Mouse (Mus musculus): Measurements from ENCODE around the gene Scn3a. TPM values are rescaled to one million over a fixed set of nuclear protein-coding genes. Genes with fewer than 3 reads are reported as not detected.
A peak's percentile ranks its signal among the peaks of the same experiment; 100 is the strongest.
"Not testable (repeated sequence)": the region's sequence is repeated elsewhere in the genome, so short reads cannot be mapped to it uniquely, and the experiment has no call there.

The Scn3a gene
- polyA plus RNA-seq, 1 experiment, result not detected

GRCm38 (mm10) chr2:65516703-65517102, 50.7 kb downstream of the Scn3a start:
- TF ChIP-seq FLI1 (IDR thresholded peaks at IDR 0.05; ENCODE audit: low read length), result no peak
- Histone ChIP-seq H3K27me3 (replicated peaks) (no peaks in the 10 kb centered on the region), H3K4me1 (no peaks in the 10 kb centered on the region), H3K4me3 (replicated peaks) (no peak overlapping the region), H3K36me3 (replicated peaks; ENCODE audit: low read length) (no peaks in the 10 kb centered on the region), H3K9me3 (peaks cover 7% of the 10 kb centered on the region)

GRCm38 (mm10) chr2:65508217-65508616, 59.2 kb downstream of the Scn3a start:
- Histone ChIP-seq H3K36me3 (replicated peaks; ENCODE audit: low read length) (no peaks in the 10 kb centered on the region), H3K4me3 (replicated peaks) (no peak overlapping the region), H3K4me1 (no peaks in the 10 kb centered on the region), H3K9me3 (no peaks in the 10 kb centered on the region), H3K27me3 (replicated peaks) (no peaks in the 10 kb centered on the region)
- TF ChIP-seq GATA1 (IDR thresholded peaks at IDR 0.05; ENCODE audit: borderline replicate concordance, low read length) (no peak), FLI1 (IDR thresholded peaks at IDR 0.05; ENCODE audit: low read length) (no peak)

- no peaks in the 10 kb centered on the region for H3K27me3 ChIP-seq (replicated peaks)
- TF ChIP-seq GATA1 (IDR thresholded peaks at IDR 0.05; ENCODE audit: borderline replicate concordance, low read length) (no peak), FLI1 (IDR thresholded peaks at IDR 0.05; ENCODE audit: low read length) (no peak)
- H3K9me3 ChIP-seq, result no peaks in the 10 kb centered on the region
- H3K4me3 ChIP-seq (replicated peaks), result peak overlapping the region; percentile 28
- no peaks in the 10 kb centered on the region for H3K4me1 ChIP-seq
- H3K36me3 ChIP-seq (replicated peaks; ENCODE audit: low read length), result no peaks in the 10 kb centered on the region
Observed at GRCm38 (mm10) chr2:65490450-65490849, 77.0 kb downstream of the Scn3a start.

GRCm38 (mm10) chr2:65483434-65483833, 84.0 kb downstream of the Scn3a start:
- TF ChIP-seq GATA1 (IDR thresholded peaks at IDR 0.05; ENCODE audit: borderline replicate concordance, low read length), result no peak
- no peaks in the 10 kb centered on the region for H3K4me1 ChIP-seq
- no peak overlapping the region for H3K4me3 ChIP-seq (replicated peaks)
- H3K27me3 ChIP-seq (replicated peaks), result no peaks in the 10 kb centered on the region
- H3K9me3 ChIP-seq, result no peaks in the 10 kb centered on the region
- no peaks in the 10 kb centered on the region for H3K36me3 ChIP-seq (replicated peaks; ENCODE audit: low read length)

GRCm38 (mm10) chr2:65481007-65481672, 86.3 kb downstream of the Scn3a start:
- H3K36me3 ChIP-seq (replicated peaks; ENCODE audit: low read length), result no peaks in the 10 kb centered on the region
- no peaks in the 10 kb centered on the region for H3K9me3 ChIP-seq
- no peaks in the 10 kb centered on the region for H3K27me3 ChIP-seq (replicated peaks)
- TF ChIP-seq GATA1 (IDR thresholded peaks at IDR 0.05; ENCODE audit: borderline replicate concordance, low read length), result no peak
- TF ChIP-seq FLI1 (IDR thresholded peaks at IDR 0.05; ENCODE audit: low read length), result no peak
- H3K4me1 ChIP-seq, result no peaks in the 10 kb centered on the region
- no peak overlapping the region for H3K4me3 ChIP-seq (replicated peaks)

- Histone ChIP-seq H3K9me3 (no peaks in the 10 kb centered on the region), H3K36me3 (replicated peaks; ENCODE audit: low read length) (no peaks in the 10 kb centered on the region), H3K4me3 (replicated peaks) (no peak overlapping the region), H3K4me1 (no peaks in the 10 kb centered on the region), H3K27me3 (replicated peaks) (no peaks in the 10 kb centered on the region)
- no peak for TF ChIP-seq GATA1 (IDR thresholded peaks at IDR 0.05; ENCODE audit: borderline replicate concordance, low read length)
- TF ChIP-seq FLI1 (IDR thresholded peaks at IDR 0.05; ENCODE audit: low read length), result no peak
Observed at GRCm38 (mm10) chr2:65471311-65471882, 96.0 kb downstream of the Scn3a start.

- TF ChIP-seq FLI1 (IDR thresholded peaks at IDR 0.05; ENCODE audit: low read length) (no peak), GATA1 (IDR thresholded peaks at IDR 0.05; ENCODE audit: borderline replicate concordance, low read length) (no peak)
- Histone ChIP-seq H3K27me3 (replicated peaks) (no peaks in the 10 kb centered on the region), H3K36me3 (replicated peaks; ENCODE audit: low read length) (no peaks in the 10 kb centered on the region), H3K4me3 (replicated peaks) (no peak overlapping the region), H3K4me1 (no peaks in the 10 kb centered on the region), H3K9me3 (no peaks in the 10 kb centered on the region)
Observed at GRCm38 (mm10) chr2:65465694-65466093, 101.7 kb downstream of the Scn3a start.

GRCm38 (mm10) chr2:65453763-65454162, 113.7 kb downstream of the Scn3a start:
- Histone ChIP-seq H3K27me3 (replicated peaks) (no peaks in the 10 kb centered on the region), H3K9me3 (no peaks in the 10 kb centered on the region), H3K36me3 (replicated peaks; ENCODE audit: low read length) (no peaks in the 10 kb centered on the region), H3K4me3 (replicated peaks) (no peak overlapping the region), H3K4me1 (no peaks in the 10 kb centered on the region)
- no peak for TF ChIP-seq FLI1 (IDR thresholded peaks at IDR 0.05; ENCODE audit: low read length)
- no peak for TF ChIP-seq GATA1 (IDR thresholded peaks at IDR 0.05; ENCODE audit: borderline replicate concordance, low read length)

GRCm38 (mm10) chr2:65451401-65452078, 115.9 kb downstream of the Scn3a start:
- H3K4me3 ChIP-seq (replicated peaks); H3K9me3 ChIP-seq; H3K36me3 ChIP-seq (replicated peaks; ENCODE audit: low read length); H3K4me1 ChIP-seq; H3K27me3 ChIP-seq (replicated peaks): not testable (repeated sequence)

All from megakaryocyte, embryonic 14.5 days (primary cell).